Mouse (Mus musculus) midbrain, embryonic 10.5 days (tissue): ENCODE results near the gene Ubap1l. TPM values are rescaled to one million over a fixed set of nuclear protein-coding genes. Genes with fewer than 3 reads are reported as not detected.

Experiments used
- DNase-seq: peaks from one replicate; pipeline ENCODE4 v3.0.0-alpha.2; 2017; ENCODE audit warnings: low spot score
- H3K27ac ChIP-seq: fragments of 300-500 bp; sonication (generic); replicated peaks from 2 replicates; pipeline ENCODE4 v1.5.1; 2016; ENCODE audit warnings: mild to moderate bottlenecking
- H3K27me3 ChIP-seq: fragments of 300-500 bp; sonication (generic); 2 replicates; pipeline ENCODE4 v1.6.1; 2016; ENCODE audit warnings: low read depth, mild to moderate bottlenecking; ENCODE audit not compliant: poor library complexity, severe bottlenecking
- H3K36me3 ChIP-seq: fragments of 300-500 bp; sonication (generic); 2 replicates; pipeline ENCODE4 v1.6.1; 2016; ENCODE audit warnings: mild to moderate bottlenecking, moderate library complexity
- H3K4me1 ChIP-seq: fragments of 300-500 bp; sonication (generic); 2 replicates; pipeline ENCODE4 v1.6.1; 2016
- H3K4me3 ChIP-seq: fragments of 300-500 bp; sonication (generic); 2 replicates; pipeline ENCODE4 v1.5.1; 2016; ENCODE audit warnings: mild to moderate bottlenecking, moderate library complexity
- H3K9me3 ChIP-seq: fragments of 300-500 bp; sonication (generic); replicated peaks from 2 replicates; pipeline ENCODE4 v1.6.1; 2016; ENCODE audit warnings: mild to moderate bottlenecking
- WGBS: fragments of 180-500 bp; shearing (Covaris S2); methylation state at CpG from one replicate; pipeline ENCODE4 v1.1.7; 2016; 5-methylcytosine and 5-hydroxymethylcytosine counted together
- polyA plus RNA-seq: library from polyadenylated mRNA; unstranded; fragments of >200 nt; fragmentation: Nextera tagmentation; extraction: Ambion mirVana; gene quantifications from 2 replicates; pipeline ENCODE4 v1.2.1, GENCODE M21; 2016

Ubap1l gene
- polyA plus RNA-seq, 1 experiment from 2014 or later, result 0.36 TPM

GRCm38 (mm10) chr9:65404331-65405183, 43.7 kb downstream of the Ubap1l start:
- DNase-seq, result no peak
- 83% methylated on average over 15 of the region's 15 CpGs for WGBS
- H3K27ac ChIP-seq, result no peak overlapping the region
- no peaks in the 10 kb centered on the region for H3K36me3 ChIP-seq
- peaks cover 1% of the 10 kb centered on the region for H3K27me3 ChIP-seq
- H3K4me1 ChIP-seq, result no peaks in the 10 kb centered on the region
- H3K9me3 ChIP-seq, result no peaks in the 10 kb centered on the region
- no peak overlapping the region for H3K4me3 ChIP-seq

- H3K4me1 ChIP-seq, result no peaks in the 10 kb centered on the region
- no peaks in the 10 kb centered on the region for H3K9me3 ChIP-seq
- H3K27me3 ChIP-seq, result no peaks in the 10 kb centered on the region
- WGBS, result 93% methylated on average over 2 of the region's 2 CpGs
- H3K27ac ChIP-seq, result no peak overlapping the region
- DNase-seq, result no peak
- H3K4me3 ChIP-seq, result no peak overlapping the region
- no peaks in the 10 kb centered on the region for H3K36me3 ChIP-seq
Measured at GRCm38 (mm10) chr9:65405184-65405449, 44.3 kb downstream of the Ubap1l start.

DNA sequence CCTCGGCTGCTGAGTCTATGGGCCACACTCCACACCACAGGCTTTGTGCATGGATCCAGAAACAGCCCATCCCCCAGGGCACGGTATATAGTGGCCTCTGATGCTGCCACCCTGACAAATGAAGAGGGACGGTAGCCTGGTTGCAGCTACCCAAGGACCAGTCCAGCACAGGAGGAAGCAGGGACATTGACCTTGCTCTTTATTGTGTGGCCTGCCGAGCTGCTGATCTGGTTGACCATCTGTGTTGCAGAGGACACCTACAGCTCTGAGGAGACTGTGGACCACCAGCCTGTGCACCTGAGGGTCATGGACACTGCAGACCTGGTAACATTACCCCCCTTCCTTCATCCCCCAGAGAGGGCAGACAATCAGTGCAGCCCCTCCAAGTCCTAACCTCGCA, 46.5 kb downstream of the Ubap1l start:
- Histone ChIP-seq H3K4me1 (no peaks in the 10 kb centered on the region), H3K9me3 (no peaks in the 10 kb centered on the region), H3K4me3 (no peak overlapping the region), H3K27ac (no peak overlapping the region), H3K27me3 (no peaks in the 10 kb centered on the region), H3K36me3 (no peaks in the 10 kb centered on the region)
- DNase-seq, result no peak
- 93% methylated on average over 5 of the region's 5 CpGs for WGBS

GRCm38 (mm10) chr9:65407861-65408260, 47.0 kb downstream of the Ubap1l start:
- H3K36me3 ChIP-seq, result no peaks in the 10 kb centered on the region
- H3K4me3 ChIP-seq, result no peak overlapping the region
- no peaks in the 10 kb centered on the region for H3K4me1 ChIP-seq
- H3K27ac ChIP-seq, result no peak overlapping the region
- H3K27me3 ChIP-seq, result no peaks in the 10 kb centered on the region
- WGBS, result 89% methylated on average over 3 of the region's 3 CpGs
- H3K9me3 ChIP-seq, result no peaks in the 10 kb centered on the region
- DNase-seq, result no peak

DNA sequence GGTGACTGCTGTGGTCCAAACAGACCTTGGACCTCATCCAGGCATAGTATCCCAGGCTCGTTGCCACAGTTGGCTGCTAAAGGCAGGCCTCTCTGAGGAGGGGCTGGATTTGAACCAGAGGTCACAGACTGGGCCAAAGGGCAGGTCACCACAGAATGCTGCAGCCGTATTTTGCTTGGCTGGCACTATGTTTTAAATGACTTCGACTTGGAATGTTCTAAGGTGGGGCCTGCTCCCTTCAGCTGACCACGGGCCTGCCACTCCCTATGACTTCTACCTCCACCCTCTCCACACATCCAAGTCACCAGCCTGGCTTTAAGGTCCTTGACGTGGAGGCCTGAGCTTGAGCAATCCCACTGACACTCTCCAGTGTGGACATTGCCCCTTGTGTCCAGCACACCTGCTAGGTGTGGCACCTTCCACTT, 48.0 kb downstream of the Ubap1l start:
- no peaks in the 10 kb centered on the region for H3K4me1 ChIP-seq
- no peak overlapping the region for H3K27ac ChIP-seq
- H3K4me3 ChIP-seq, result no peak overlapping the region
- no peaks in the 10 kb centered on the region for H3K9me3 ChIP-seq
- 76% methylated on average over 5 of the region's 5 CpGs for WGBS
- H3K27me3 ChIP-seq, result no peaks in the 10 kb centered on the region
- no peaks in the 10 kb centered on the region for H3K36me3 ChIP-seq
- DNase-seq, result no peak

DNA sequence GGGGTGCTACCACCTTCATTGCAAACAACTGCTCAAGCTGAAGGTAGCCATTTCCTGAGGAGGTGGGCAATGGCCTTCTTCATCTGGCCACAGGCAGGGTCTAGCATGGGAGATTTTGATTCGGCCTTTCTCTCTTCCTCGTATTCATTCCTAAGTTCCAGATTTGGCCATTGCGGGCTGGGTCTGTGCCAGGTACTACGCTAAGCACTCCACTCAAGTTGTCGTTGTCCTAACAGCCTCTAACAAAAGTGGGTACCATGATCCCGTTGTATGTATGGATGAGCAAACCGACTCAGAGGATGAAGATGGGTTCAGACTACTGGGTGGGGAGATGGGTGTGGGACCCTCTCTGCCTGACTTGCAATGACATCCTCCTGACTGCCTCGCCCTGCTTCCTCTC, 49.5 kb downstream of the Ubap1l start:
- no peaks in the 10 kb centered on the region for H3K36me3 ChIP-seq
- H3K27ac ChIP-seq, result no peak overlapping the region
- no peak for DNase-seq
- WGBS, result 92% methylated on average over 8 of the region's 8 CpGs
- H3K9me3 ChIP-seq, result no peaks in the 10 kb centered on the region
- no peaks in the 10 kb centered on the region for H3K4me1 ChIP-seq
- H3K4me3 ChIP-seq, result no peak overlapping the region
- H3K27me3 ChIP-seq, result no peaks in the 10 kb centered on the region

DNA sequence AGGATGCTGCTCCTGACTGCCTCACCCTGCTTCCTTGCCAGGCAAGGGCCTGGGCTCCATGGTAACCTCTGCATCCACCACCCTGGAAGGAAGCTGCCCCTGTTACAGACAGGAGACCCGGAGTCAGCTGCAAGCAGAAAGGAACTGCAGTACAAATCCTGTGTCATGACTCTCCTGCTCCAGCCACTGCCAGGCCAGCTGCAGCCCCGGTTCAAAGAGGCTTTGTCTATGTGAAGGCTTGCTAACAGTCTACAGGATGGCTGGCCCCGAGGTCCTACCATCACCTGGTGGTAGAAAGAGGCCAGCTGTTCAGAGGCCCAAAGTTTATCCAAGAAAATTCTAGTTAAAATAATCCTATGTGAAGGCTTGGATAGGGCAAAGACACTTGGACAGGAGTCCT, 50.5 kb downstream of the Ubap1l start:
- Histone ChIP-seq H3K27me3 (no peaks in the 10 kb centered on the region), H3K4me1 (no peaks in the 10 kb centered on the region), H3K27ac (no peak overlapping the region), H3K36me3 (no peaks in the 10 kb centered on the region), H3K4me3 (no peak overlapping the region), H3K9me3 (no peaks in the 10 kb centered on the region)
- WGBS, result 83% methylated on average over 3 of the region's 3 CpGs
- no peak for DNase-seq

DNA sequence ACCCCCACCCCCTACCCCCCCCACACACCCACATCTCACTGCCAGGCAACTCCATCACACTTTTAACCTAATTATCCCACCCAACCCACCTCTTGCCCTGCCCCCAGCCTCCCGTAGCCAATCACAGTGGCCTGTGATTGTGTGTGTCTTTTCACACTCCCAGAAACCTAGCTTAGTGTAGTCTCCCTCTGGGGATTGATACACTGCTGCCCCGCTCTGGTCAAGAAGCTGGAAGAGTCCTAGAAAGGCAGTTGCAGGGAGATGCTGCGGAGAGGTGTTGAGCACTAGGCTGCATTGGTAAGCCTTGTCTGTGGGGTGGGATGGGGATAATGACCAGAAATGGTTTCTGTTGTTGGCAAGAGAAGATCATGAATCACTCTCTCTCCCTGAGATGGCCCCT, 56.9 kb downstream of the Ubap1l start:
- no peak for DNase-seq
- H3K27me3 ChIP-seq, result no peaks in the 10 kb centered on the region
- H3K4me1 ChIP-seq, result no peaks in the 10 kb centered on the region
- WGBS, result 46% methylated on average over 3 of the region's 3 CpGs
- no peak overlapping the region for H3K4me3 ChIP-seq
- no peak overlapping the region for H3K27ac ChIP-seq
- no peaks in the 10 kb centered on the region for H3K36me3 ChIP-seq
- no peaks in the 10 kb centered on the region for H3K9me3 ChIP-seq

DNA sequence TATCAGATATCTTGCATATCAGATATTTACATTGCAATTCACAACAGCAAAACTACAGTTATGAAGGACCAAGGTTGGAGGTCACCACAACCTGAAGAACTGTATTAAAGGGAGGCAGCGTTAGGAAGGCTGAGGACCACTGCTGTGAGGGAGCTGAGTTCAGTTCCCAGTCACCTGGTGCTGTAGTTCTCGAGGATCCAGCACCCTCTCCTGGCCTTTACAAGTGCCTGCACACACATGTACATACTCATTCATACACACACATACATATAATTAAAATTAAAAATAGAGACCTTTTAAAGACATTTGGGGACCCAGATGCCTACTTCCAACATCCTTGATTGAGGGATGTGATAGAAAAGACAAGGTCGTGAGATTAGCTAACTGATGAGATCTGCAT, 58.8 kb downstream of the Ubap1l start:
- 83% methylated on average over 3 of the region's 3 CpGs for WGBS
- Histone ChIP-seq H3K36me3 (no peaks in the 10 kb centered on the region), H3K4me1 (no peaks in the 10 kb centered on the region), H3K4me3 (no peak overlapping the region), H3K27ac (no peak overlapping the region), H3K9me3 (no peaks in the 10 kb centered on the region), H3K27me3 (no peaks in the 10 kb centered on the region)
- no peak for DNase-seq

GRCm38 (mm10) chr9:65422760-65423501, 62.1 kb downstream of the Ubap1l start, which contains the start of gene Slc51b:
TSS of gene Slc51b (minus strand) at chr9:65422955.
- WGBS, result 85% methylated on average over 11 of the region's 11 CpGs

DNA sequence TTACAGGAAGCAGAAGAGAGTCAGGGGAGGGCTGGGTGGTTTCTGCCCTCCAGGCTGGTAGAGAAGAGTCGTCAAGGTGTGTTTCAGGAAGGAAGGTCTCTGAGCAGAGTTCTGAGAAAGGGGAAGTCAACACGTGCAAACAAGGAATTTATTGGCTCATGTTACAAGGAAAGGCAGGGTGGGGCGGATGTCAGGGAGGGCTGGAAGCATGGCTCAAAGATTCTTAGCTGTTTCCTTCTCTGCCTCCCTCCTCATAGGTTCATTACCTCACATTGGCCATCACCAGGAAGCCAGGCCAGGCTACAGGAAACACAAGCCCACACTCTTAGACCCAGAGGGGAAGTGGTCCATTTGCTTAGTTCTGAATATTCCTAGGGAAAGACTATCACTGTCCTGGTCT, 63.6 kb downstream of the Ubap1l start:
- DNase-seq, result no peak
- H3K4me3 ChIP-seq, result no peak overlapping the region
- 51% methylated on average over 3 of the region's 3 CpGs for WGBS

More at GRCm38 (mm10) chr9:65422760-65423501, 62.1 kb downstream of the Ubap1l start, which contains the start of gene Slc51b:
- DNase-seq, result no peak
- no peak within 1 kb of the TSS for H3K4me3 ChIP-seq
- H3K27me3 ChIP-seq, result no peaks in the 10 kb centered on the region
- no peaks in the 10 kb centered on the region for H3K36me3 ChIP-seq
- no peaks in the 10 kb centered on the region for H3K9me3 ChIP-seq
- no peak within 1 kb of the TSS for H3K27ac ChIP-seq
- H3K4me1 ChIP-seq, result no peaks in the 10 kb centered on the region

GRCm38 (mm10) chr9:65427511-65427910, 66.7 kb downstream of the Ubap1l start:
- Histone ChIP-seq H3K27me3 (no peaks in the 10 kb centered on the region), H3K4me1 (no peaks in the 10 kb centered on the region), H3K36me3 (no peaks in the 10 kb centered on the region), H3K9me3 (no peaks in the 10 kb centered on the region), H3K27ac (no peak overlapping the region), H3K4me3 (no peak overlapping the region)
- 76% methylated on average over 2 of the region's 2 CpGs for WGBS
- DNase-seq, result no peak

More for the DNA sequence above, 63.6 kb downstream of the Ubap1l start:
- H3K27me3 ChIP-seq, result no peaks in the 10 kb centered on the region
- H3K27ac ChIP-seq, result no peak overlapping the region
- H3K9me3 ChIP-seq, result no peaks in the 10 kb centered on the region
- H3K36me3 ChIP-seq, result no peaks in the 10 kb centered on the region
- H3K4me1 ChIP-seq, result no peaks in the 10 kb centered on the region

DNA sequence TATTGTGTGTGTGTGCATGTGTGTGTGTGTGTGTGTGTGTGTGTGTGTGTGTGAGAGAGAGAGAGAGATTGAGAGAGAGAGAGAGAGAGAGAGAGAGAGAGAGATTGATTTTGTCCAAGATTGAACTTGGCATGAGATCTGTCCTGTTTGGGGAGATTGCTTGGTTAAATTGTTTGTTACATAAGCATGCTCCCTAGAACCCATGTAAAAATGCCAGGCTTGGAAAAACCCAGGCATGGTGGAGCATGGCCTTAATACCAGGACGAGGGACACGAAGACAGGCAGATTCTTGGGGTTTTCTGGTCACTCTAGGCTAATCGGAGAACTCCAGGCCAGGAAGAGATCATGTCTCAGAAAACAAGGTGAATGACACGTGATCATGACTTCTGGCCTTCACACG, 67.2 kb downstream of the Ubap1l start:
- H3K4me3 ChIP-seq, result no peak overlapping the region
- H3K36me3 ChIP-seq, result no peaks in the 10 kb centered on the region
- H3K4me1 ChIP-seq, result no peaks in the 10 kb centered on the region
- no peaks in the 10 kb centered on the region for H3K27me3 ChIP-seq
- no peaks in the 10 kb centered on the region for H3K9me3 ChIP-seq
- WGBS, result 86% methylated on average over 5 of the region's 5 CpGs
- DNase-seq, result no peak
- no peak overlapping the region for H3K27ac ChIP-seq
